Mouse (Mus musculus): ENCODE results near the gene Camkmt. TPM values are rescaled to one million over a fixed set of nuclear protein-coding genes. Genes with fewer than 3 reads are reported as not detected.
A peak's percentile ranks its signal among the peaks of the same experiment; 100 is the strongest.

Camkmt gene
- total RNA-seq, 2 experiments from 2014 or later: 2.2 to 3.3 TPM

DNA sequence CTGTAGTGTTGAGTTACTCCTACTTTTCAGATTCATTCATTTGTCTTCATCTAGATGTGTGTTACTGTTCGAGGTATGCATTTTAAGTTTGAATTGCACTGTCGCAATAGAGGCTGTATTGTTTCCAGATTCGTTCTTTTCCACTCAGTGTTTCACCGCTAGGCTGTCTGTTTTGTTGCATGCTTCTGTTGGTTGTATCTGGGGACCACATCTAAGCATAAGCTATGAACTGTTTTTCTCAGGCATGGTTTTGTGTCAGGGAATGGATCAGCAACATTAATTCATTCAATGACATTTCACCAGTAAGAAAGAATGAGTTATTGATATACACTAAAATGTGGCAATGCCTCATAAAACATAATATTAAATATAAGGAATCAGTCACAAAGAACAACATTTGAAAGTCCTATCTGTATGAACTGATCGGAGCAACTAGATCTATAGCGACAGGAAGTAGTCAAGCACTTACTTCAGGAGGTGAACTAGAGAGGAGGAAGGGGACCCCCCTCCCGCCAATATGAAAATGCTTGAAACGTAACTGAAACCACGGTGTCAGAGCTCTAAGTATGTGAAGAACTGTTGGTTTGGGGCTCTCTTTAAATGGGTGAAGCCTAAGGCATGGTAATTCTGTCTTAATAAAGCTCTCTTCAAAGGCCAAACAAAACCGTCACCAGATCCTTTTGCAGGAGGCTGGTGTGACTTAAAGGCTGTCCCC is 80.3 kb downstream of the Camkmt start:
- DNase-seq: no peak

DNA sequence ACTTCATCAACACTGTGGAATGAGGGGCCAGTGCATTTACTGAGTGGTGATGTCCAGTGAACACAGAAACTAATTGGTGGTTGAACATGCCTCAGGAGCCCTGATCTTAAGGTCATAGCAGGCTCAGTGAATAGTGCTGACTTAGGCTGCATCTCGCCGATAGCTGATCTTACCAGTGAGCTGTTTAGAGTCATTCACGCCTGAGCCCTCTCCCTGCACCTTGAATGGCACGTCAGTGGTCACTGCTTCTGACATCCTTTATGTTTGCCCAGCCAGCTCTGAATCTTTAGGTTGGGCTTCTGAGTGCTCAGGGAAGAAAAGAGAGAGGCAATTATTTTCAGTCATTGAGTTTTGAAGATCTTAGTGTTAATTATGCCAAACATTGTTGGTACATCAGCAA is 81.6 kb downstream of the Camkmt start:
- no peak for DNase-seq

DNA sequence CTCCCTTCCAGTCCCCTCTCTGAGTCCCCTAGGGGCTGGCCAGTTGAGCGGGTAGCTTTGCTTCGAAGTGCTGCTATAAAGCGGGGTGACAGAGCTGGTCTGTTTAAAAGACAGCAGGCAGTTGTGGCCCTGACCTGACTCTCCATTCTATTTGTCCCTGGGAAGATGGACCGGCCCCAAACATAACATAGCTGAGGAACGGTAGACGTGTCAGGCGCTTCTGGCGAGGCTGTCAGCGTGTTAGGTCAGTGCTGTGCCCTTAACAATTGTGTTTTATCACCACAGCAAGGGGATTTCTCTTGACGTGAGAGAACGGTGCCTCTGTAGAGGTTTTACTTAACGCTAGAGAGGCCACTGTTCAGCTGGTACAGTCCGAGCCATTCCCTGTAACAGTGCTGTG is 86.9 kb downstream of the Camkmt start:
- no peak for DNase-seq

DNA sequence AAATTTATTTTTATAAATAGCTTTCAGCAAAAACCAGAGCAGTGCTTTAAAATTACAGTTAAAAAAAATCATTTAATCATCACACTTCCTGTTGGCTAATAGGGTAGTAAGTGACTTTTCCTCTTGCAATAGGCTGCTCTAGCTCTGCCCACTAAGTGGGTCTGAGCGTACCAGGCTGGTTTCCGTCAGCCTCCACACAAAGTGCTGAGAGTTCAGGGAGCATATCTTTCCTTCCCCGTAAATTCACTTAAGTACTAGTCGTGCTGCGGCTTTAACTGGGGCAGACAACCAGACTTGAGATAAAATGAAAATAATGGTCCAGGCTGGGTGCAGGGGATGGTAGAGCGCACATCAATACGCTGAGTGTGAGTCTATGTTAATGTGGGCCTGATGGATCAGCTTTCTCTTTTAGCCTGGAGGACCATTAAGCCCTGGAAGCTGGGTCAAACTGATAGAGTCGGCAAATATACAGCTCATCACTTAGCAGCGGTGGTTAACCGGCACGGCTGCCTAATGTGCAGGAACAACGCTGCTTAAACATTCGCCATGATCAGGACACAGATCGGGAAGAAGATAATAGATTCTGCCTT is 90.2 kb downstream of the Camkmt start:
- DNase-seq: no peak

DNA sequence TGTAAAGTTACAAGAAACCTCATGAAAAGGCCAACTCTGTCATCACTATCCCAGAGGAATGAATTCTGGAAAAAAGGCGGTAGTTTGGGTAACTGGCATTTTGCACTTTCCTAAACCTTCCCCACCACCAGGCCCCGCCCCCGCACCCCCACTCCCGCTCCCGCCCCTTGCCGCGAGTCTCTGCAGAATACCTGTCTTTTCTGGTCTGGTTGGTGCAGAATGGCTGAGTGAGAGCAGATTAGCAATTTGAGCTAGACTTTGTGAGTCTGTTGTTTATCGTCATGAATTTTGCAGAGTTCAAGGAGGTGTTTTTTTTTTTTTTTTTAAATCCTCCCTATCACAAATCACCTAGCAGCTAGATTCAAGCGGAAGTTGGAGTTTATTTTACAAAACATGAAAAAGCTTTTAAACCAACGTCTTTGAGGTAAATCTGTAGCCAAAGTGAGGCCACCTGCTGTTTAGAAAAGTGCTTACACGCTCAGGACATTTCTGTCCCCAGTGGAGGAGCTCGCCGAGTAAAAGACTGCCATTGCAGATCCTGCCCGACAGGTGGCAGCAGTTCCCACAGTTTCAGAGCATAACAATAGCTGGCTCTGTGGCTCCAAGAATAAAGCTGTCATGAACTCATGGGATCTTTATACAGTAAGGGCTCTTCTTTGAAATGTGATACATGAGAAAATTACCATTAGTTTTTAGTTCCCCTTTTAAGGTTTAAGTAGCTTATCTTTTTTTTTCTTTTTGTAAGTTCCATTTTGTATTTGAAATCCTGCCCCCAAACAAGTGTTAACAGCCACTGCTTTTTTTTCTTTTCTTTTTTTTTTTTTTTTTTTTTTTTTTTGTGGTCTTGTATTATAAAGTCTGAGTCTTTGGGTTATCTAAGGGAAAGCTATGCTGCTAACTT is 99.1 kb downstream of the Camkmt start:
- DNase-seq: peak; percentile 83 to 91

DNA sequence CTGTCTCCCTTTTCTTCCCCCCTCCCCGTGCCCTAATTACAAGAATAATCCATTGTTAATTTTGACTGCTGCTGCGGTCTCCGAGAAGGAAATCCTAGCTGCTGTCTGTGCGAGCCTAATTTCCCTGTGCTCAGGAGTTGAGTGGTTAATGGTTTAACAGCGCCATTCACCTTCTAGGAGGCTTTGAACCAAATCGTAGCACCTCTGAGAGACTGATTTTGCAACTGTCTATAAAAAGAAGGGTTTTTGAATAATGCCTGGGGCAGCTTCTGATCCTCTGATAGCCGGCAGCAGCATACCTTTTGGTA is 99.7 kb downstream of the Camkmt start:
- no peak for DNase-seq

DNA sequence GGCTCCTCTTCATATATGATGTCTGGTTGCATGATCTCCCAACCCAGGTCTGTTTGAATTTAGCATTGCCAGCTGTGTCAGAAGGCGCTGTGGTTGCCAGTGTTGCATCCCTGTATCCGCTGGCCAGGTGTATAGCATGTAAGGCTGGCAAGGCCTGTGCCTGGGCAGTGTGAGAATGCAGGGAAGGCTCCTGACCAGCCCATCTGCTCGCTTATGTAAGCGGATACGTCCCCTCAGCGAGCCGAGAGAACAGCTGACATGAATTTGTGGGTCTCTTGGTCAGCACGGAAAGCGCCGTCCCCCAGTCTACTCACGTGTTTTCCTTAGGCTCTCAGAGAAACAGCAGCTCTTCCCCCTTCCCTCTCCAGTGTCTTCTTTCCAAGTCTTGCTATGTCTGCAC is 102.9 kb downstream of the Camkmt start:
- no peak for DNase-seq

DNA sequence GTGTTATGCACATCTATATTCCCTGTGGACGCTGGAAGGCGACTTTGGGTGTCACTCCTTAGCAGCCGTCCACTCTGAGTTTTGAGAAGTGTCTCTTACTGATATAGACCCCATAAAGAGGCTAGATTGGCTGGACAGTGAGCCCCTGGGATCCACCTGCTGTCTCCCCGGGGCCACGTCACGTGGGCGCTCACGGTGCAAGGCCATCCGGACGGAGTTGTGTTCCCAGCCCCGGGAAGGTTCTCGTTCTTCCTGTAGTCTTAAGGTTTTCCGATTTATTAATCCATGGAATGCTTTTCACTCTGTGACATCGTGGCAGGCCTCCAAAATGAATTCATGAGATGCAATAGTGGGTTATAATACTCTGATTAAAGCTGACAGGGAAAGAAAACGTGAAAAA is 108.4 kb downstream of the Camkmt start:
- DNase-seq: no peak

DNA sequence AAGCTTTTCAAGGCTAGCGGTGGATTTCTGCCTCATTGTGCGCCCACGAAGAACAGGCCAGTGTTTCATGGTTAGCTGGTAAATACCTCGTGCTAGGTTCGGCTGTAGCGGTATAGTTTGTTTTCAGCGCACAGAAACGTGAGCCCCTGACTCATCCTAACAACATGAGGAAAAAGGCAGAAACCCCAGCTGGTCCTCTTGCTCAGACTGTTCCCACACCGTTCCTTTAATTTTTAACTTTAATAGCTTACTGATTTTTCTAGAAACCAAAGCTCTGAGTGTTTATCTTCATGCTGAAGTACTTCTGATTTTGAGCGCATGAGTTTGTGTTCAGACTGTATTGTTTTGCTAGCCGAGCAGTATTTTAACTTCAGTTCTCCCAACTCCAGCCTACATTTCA is 109.0 kb downstream of the Camkmt start:
- DNase-seq: no peak

DNA sequence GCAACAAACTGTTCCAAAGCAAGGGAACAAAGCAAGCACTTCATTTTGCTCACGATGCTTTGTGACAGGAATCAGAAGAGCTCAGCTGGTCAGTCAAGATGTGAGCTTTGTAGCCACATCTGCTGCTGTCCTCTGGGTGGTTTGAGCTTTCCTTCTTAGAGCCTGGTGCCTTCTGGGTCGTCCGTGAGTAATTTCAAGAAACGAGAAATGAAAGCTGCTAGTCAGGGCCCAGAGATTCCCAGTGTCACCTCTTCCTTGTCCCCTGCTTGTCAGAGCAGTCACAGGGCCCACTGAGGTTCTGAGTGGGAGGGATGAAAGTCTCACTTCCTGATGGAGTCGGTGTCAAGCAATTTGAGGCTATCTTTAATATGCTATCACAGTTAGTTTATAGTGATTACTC is 127.7 kb downstream of the Camkmt start:
- DNase-seq: peak in 1 of 2 experiments; percentile 18

DNA sequence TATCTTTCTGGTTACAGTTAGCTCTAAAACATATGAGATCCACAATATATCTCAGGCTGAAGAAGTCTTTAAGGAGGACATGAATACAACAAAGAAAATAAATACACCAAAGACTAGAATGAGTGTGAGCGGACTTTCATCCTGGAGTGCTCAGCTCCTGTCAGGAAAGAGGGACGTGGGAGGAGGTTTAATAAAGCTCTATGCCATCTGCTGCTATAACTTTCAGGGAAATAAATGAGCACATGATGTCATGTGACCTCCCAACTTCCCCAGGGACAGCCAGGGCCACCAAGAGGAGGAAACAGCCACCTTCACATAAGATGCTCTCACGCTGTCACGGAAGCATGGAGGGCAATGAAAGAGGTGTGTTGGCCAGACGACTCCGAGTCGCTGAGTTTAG is 151.8 kb downstream of the Camkmt start:
- DNase-seq: no peak

DNA sequence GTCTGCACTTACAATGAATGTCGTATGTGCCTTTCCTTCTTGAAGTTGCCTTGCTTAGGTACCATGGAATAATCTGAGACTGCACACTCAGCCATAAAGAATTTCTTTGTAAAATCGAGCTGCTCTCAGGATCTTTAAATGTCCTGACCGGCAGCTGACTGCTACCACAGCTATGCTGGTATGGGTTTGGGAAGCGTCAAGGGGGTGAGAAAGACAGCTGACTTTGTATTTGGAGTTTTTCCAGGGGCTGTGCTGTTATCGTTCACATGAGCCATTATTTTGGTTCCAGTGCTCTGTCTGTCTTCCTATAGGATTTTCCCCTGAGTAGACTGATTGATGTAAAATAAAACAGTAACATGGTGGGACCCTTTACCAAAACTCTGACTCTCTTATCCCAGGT is 158.6 kb downstream of the Camkmt start:
- DNase-seq: peak in 1 of 2 experiments; percentile 5

DNA sequence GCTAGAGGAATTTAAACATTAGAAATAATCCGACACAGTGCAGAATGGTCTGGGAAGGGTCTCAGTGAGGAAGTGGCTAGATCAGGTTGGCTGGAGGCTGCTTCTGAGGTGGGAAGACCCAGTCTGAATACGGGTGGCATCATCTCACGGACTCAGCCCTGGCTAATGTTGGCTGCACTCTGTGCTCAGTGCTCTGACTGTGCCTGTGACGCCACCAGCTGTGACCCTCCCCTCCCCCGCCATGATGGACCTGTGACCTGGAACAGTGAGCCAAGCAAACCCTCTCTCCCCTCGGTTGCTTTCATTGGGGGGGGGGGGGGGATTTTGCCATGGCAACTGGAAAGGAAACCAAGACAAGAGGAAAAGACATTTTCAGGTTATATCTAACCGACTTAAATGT is 159.4 kb downstream of the Camkmt start:
- DNase-seq: no peak

DNA sequence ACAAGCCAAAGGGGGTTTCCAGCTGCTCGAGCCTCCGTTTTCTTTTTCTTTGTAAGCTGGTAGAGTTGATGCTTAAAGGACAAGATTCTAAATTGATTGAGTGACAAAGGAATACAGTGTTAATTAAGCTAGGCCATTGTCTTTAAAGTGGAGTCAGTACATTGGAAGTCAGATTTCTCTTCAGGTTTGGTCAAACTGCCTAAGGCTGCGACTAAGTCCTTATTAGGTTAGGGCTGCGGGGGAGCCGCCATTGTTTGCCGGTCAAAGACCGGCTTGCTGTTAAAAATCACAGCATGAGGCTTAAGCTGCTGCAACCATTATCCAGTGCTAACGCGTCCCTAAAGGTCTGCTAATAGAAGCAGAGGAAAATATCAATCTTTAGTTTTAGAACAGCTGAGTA is 166.6 kb downstream of the Camkmt start:
- no peak for DNase-seq

DNA sequence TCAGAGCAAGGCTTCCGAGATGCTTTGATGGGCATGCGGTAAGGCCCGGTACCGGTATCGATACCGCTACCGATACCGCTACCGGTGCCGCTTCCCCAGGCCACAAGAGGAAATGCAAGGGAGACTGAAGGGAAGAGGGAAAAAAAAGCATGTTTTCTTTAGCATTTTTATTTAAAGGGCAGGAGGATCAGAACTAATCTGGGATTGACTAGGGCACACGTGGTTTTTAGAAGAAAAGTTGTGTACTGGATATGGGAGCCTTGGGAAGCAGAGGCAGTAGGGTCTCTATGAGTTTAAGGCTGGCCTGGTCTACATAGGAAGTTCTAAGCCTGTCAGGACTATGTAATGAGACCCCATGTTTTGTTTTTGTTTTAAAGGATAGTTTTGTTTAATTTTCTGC is 167.0 kb downstream of the Camkmt start:
- no peak for DNase-seq

DNA sequence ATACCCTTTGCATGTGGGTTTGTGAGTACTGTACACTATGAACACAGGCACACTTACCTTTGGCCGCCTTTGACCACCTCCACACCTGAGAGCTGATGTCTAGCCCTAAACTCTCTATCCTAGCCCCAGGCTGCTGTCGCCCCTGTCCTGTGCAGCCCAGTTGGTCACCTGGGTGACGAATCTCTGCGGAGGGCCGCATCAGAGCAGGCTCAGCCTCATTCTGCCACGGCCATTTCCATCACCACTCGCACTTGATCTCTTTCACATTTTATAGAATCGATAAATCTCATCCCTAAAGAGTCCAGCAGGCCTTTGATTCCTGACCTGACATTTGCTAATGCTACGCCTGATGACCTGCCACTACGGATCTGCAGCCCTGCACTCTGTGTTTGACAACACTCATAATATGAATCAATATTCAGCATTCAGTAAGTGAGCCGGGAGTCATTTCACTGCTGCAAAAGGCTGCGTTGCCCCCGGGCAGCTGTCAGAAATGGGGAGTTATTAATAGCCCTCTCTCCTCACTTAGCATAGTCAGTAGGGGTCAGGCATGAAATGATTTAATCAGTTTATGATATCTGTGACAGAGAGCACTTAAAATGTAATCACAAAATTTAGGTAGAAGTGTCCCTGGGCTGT is 168.5 kb downstream of the Camkmt start:
- no peak for DNase-seq

DNA sequence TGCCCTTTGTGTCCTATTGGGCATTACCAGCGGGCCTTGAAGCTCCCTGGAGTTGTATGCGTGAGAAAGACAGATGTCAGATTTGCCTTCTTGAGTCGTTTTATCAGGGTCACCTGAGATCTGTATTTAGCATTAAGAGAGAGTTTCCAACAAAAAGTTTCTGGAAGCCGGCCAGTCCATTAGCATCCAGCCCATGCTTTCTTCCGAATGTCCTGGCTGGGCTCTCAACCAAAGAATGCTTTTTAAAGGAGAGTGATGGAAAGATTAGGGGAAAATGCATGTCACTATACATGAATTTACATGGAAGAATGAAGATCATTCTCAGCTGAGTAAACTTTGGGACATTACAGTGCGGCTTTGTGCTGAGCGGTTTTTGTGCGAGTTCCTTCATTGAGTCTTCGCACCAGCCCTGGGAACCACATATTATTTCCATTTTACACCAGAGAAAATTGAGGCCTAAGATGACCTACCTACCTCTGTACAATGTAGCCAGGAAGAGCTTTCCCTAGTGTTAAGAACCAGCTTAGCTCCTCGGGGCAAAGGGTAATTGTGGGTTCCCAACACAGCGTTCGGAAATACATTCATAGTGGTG is 176.6 kb downstream of the Camkmt start:
- DNase-seq: no peak

DNA sequence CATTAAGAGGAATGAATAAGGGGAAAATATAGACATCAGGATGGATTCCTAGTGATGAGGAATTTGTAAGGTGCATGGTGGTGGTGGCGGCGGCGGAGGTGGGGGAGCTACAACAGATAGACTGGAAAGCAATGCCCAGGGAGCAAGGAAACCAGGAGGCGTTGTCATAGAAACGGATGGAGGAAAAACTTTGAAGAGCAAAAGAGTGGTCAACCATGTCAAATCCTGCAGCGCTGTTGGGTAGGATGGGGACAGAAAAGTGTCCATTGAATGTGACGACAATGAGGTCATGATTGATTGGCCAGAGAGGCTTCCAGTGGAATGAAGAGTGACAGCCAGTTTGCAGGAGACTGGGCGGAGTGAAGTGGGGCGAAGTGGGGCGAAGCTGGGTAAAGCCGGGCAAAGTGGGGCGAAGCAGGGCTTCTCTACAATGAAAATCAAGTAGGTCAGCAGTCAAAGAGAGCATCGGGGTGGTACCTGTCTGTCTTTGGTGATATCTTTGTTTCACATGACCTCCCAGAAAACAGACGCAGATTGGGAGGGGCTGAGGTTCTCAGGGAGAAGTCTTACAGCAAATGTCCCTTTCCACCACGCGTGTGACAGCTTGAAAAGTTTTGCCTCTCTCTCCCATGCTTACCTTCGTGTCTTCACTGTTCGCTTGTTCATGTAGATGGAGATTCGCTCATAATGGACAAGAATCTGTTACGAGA is 181.3 kb downstream of the Camkmt start:
- no peak for DNase-seq

DNA sequence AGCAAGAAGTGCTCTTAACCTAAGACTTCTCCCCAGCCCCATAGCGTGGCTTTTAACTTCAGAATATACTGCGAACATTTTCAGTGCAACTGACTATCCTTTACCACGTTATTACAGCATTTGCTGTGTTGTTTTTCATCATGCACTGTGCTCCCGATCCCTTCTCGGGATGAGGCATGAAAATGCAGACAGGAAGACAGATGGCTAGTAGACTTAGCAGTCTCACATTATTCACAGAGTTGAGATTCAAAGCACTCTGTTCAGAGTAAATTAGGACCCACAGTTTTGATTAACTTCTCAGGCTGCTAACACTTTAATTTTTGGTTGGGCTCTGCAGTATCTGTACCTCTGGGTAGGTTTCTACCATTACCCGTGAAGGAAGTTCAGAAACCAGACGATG is 189.4 kb downstream of the Camkmt start:
- no peak for DNase-seq

DNA sequence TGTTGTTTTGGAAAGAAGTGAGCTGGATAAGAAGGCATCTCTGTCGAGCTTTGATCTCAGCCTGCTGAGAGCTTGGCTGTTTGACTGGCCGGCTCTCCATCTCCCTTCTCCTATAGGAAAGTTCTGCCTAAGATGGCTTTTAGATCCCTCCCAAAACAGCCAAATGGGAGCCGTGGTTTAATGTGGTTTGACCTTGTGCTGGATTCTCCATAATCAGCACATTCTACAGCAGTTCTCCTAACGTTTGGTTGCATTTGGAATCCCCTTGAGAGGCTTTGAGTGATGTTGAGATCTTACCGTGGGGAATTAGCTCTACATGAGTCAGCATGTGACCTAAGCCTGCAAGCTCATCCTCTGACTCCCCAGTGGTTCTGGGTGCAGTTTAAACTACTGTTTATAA is 192.1 kb downstream of the Camkmt start:
- DNase-seq: no peak

DNA sequence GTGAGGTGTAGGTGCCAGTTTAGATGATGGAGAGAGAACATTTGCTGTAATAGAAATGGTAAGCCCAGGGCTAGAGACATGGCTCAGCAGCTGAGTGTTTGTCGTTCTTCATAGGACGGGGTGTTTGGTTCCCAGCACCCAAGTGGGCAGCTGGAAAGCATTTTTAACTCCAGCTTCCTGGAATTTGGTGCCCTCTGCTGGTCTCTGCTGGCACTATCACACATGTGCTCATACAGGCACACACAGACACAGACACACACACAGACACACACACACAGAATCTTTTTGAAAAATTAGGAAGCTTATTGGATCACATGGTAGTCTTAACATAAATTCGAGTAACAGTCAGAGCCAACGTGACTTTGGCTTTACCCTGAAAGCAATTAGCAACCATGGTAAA is 200.8 kb downstream of the Camkmt start:
- no peak for DNase-seq

DNA sequence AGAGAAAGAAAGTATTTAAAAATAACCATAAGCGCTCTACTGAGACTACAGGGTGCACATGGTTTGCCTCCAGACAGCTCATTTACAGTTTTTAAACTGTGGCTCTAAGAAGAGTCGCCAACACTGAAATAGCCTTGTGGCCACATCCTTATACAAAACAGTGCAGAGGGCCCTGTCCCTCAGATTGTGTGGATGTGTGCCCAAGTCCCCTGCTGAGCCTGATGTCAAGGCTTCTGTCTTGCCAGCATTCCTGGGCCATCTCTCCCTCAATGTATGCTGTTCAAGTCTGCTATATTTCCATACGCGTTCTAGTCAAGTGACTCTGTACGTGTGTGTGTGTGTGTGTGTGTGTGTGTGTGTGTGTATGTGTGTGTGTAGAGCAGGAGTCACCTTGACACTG is 201.2 kb downstream of the Camkmt start:
- no peak for DNase-seq
